Mouse (Mus musculus) retina, embryonic 14.5 days (tissue): ENCODE measurements at regions not wholly inside any gene's neighbourhood (a gene's known extent, or its start where the extent isn't known, plus 50 kb on each side); places are given as distances from the start of the nearest gene placed in this dataset.
A peak's percentile ranks its signal among the peaks of the same experiment; 100 is the strongest.

Source experiments
- DNase-seq: peaks from one replicate; pipeline ENCODE4 v3.0.0-alpha.2; 2015; ENCODE audit warnings: low spot score

- no peak for DNase-seq
Measured at GRCm38 (mm10) chr9:120864410-120864809, 64.6 kb upstream of the Ctnnb1 start.

- DNase-seq = no peak
Measured at GRCm38 (mm10) chr9:120866251-120866650, 62.8 kb upstream of the Ctnnb1 start.

- DNase-seq = peak; percentile 37
Measured at GRCm38 (mm10) chr9:120866709-120867108, 62.3 kb upstream of the Ctnnb1 start.

GRCm38 (mm10) chr9:120867861-120868260, 61.2 kb upstream of the Ctnnb1 start:
- no peak for DNase-seq

- no peak for DNase-seq
Measured at GRCm38 (mm10) chr9:120868330-120868729, 60.7 kb upstream of the Ctnnb1 start.

- no peak for DNase-seq
Measured at GRCm38 (mm10) chr9:120869432-120870081, 59.5 kb upstream of the Ctnnb1 start.

- DNase-seq = no peak
Measured at GRCm38 (mm10) chr9:120873293-120873692, 55.7 kb upstream of the Ctnnb1 start.

- no peak for DNase-seq
Measured at GRCm38 (mm10) chr9:120874416-120874976, 54.5 kb upstream of the Ctnnb1 start.

GRCm38 (mm10) chr9:120877101-120877500, 51.9 kb upstream of the Ctnnb1 start:
- DNase-seq = no peak
